Comparison of ENCODE assay signal across 8 mouse cellular contexts in the genomic region with DNA sequence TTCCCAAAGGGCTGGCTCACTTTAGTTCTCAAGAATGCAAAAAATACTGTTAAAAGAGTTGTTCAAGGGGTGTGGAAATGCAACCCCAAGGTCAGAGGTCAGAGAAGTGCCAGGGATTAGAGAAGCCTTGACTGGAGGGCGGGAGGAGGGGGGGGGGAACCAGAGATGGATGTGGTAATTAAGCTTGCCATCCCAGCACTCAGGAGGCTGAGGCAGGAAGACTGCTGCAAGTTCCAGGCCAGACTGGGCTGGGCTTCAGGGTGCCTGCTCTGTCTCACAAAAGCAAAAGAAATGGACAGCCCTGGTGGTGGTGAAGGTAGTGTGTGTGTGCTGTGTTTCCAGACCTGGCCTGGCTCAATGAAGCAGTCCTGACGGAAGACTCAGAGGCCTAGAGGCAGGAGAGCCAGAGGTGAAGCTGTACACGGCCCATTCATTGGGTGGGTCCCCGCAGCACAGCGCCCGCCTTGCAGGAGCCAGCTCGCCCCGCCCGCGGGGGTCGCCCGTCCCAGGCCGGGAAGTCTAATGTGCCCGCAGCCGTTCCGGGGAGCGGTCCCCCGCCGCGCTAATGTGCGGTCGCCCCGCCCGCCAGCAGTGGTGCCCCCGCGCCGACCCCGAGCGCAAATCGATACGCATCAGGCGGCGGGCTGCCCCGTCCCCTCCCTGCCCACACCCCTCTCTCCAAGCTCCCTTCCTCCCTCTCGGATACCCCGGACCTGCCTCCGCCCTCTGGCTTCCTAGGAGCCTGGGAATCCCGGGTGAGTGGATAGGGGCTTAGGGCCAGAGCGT.
DNase-seq lines count a peak whose midpoint lies in the region; ATAC-seq lines count a peak whose summit lies in the region.

No protein-coding gene starts in this region.

- no peak; the same call in 1 of the 2 replicates for ATAC-seq in liver, embryonic 11.5 days (replicated peaks; ENCODE audit: low FRiP score)
- ATAC-seq in forebrain, embryonic 11.5 days (replicated peaks; ENCODE audit: low FRiP score): peak; percentile 51
- no peak for ATAC-seq in limb, embryonic 13.5 days (ENCODE audit: low FRiP score, low read depth)

- peak overlapping the region; percentile 32 for H3K4me3 ChIP-seq in liver, embryonic 11.5 days (ENCODE audit: low read depth, low read length)
- peak overlapping the region; percentile 30 for H3K4me3 ChIP-seq in forebrain, embryonic 11.5 days (ENCODE audit: low read depth, low read length)
- peak overlapping the region; percentile 40 for H3K4me3 ChIP-seq in limb, embryonic 13.5 days

- H3K4me2 ChIP-seq in liver, embryonic 11.5 days: peak overlapping the region; percentile 52
- peak overlapping the region; percentile 68 for H3K4me2 ChIP-seq in forebrain, embryonic 11.5 days (ENCODE audit: low read depth, low read length, severe bottlenecking)
- H3K4me2 ChIP-seq in limb, embryonic 13.5 days (replicated peaks): peak overlapping the region; percentile 77

- no peak overlapping the region for H3K27ac ChIP-seq in liver, embryonic 11.5 days (ENCODE audit: low read depth, low read length)
- no peak overlapping the region for H3K27ac ChIP-seq in forebrain, embryonic 11.5 days (ENCODE audit: low read depth, low read length)
- H3K27ac ChIP-seq in limb, embryonic 13.5 days: no peak overlapping the region

- no peak for DNase-seq in liver, embryonic 11.5 days (ENCODE audit: low spot score)
- DNase-seq in liver: no peak
- peak; percentile 65 for DNase-seq in forebrain, embryonic 11.5 days (ENCODE audit: low spot score)
- DNase-seq in retina, postnatal 1 day: peak; percentile 55
- DNase-seq in spleen, adult 18-20 months: no peak
- DNase-seq in cerebellum, postnatal 4 days (ENCODE audit: low spot score in 2 of 2): no peak
- no peak for DNase-seq in kidney, adult 8-10 months

- H3K9me3 ChIP-seq in liver, embryonic 11.5 days (ENCODE audit: control insufficient read depth, low read length): no peaks in the 10 kb centered on the region
- no peaks in the 10 kb centered on the region for H3K9me3 ChIP-seq in forebrain, embryonic 11.5 days (ENCODE audit: control insufficient read depth, low read length)
- no peaks in the 10 kb centered on the region for H3K9me3 ChIP-seq in limb, embryonic 13.5 days

- H3K4me1 ChIP-seq in liver, embryonic 11.5 days (replicated peaks; ENCODE audit: control insufficient read depth, insufficient read depth, low read length): no peaks in the 10 kb centered on the region; the same call in 1 of the 2 replicates
- H3K4me1 ChIP-seq in forebrain, embryonic 11.5 days (replicated peaks; ENCODE audit: control insufficient read depth, insufficient read depth, low read length): 0 out of 2 replicates have a peak, but pooled peaks cover 4% of the 10 kb centered on the region
- peaks cover 9% of the 10 kb centered on the region for H3K4me1 ChIP-seq in limb, embryonic 13.5 days

- WGBS in liver, embryonic 11.5 days: 7% methylated on average over 39 of the region's 39 CpGs
- WGBS in forebrain, embryonic 11.5 days: 4% methylated on average over 39 of the region's 39 CpGs
- 5% methylated on average over 32 of the region's 39 CpGs for WGBS in limb, embryonic 13.5 days

- peaks cover 35% of the 10 kb centered on the region for H3K27me3 ChIP-seq in liver, embryonic 11.5 days (replicated peaks; ENCODE audit: control insufficient read depth, insufficient read depth, low read length)
- H3K27me3 ChIP-seq in forebrain, embryonic 11.5 days (ENCODE audit: control insufficient read depth, insufficient read depth, low read length): no peaks in the 10 kb centered on the region
- H3K27me3 ChIP-seq in limb, embryonic 13.5 days: peaks cover 22% of the 10 kb centered on the region; the same call in 1 of the 2 replicates

- H3K9ac ChIP-seq in liver, embryonic 11.5 days (ENCODE audit: low read depth, low read length): no peak overlapping the region
- peak overlapping the region; percentile 43 for H3K9ac ChIP-seq in forebrain, embryonic 11.5 days (ENCODE audit: low read length)
- H3K9ac ChIP-seq in limb, embryonic 13.5 days: peak overlapping the region; percentile 59

- H3K36me3 ChIP-seq in liver, embryonic 11.5 days (ENCODE audit: control insufficient read depth, insufficient read depth, low read length): no peaks in the 10 kb centered on the region
- no peaks in the 10 kb centered on the region for H3K36me3 ChIP-seq in forebrain, embryonic 11.5 days (ENCODE audit: control insufficient read depth, insufficient read depth, low read length)
- H3K36me3 ChIP-seq in limb, embryonic 13.5 days: no peaks in the 10 kb centered on the region

Comparison
In these comparisons a context has a peak if more than half of its experiments do, and no peak if none do; other contexts are left out.
1. DNase-seq: peak in forebrain, embryonic 11.5 days (single experiment) and retina, postnatal 1 day (single experiment); none in liver, embryonic 11.5 days (single experiment), liver (single experiment), spleen, adult 18-20 months (0 of 2), cerebellum, postnatal 4 days (0 of 2) and kidney, adult 8-10 months (0 of 2).
2. Peak in every context shown above with its lines, with median percentiles within 50 percentile points of each other: H3K4me2 ChIP-seq and H3K4me3 ChIP-seq.